Mouse (Mus musculus) lung, adult 2 months (tissue): ENCODE measurements at regions not wholly inside any gene's neighbourhood (a gene's known extent, or its start where the extent isn't known, plus 50 kb on each side); places are given as distances from the start of the nearest gene placed in this dataset.

Source experiments
- CTCF ChIP-seq: fragments of 200-500 bp; IDR thresholded peaks from 2 replicates; pipeline ENCODE4 v1.5.1; 2011; ENCODE audit warnings: mild to moderate bottlenecking, low read length, control low read depth; ENCODE audit not compliant: insufficient read depth
- POLR2A ChIP-seq: fragments of 200-500 bp; IDR thresholded peaks from 2 replicates; pipeline ENCODE4 v1.6.1; 2011; ENCODE audit warnings: low read depth, mild to moderate bottlenecking, control low read depth, low read length, borderline replicate concordance; ENCODE audit errors: extremely low read depth

GRCm38 (mm10) chr1:184534511-184534910 is 197.9 kb downstream of the Hlx start:
- no peak for TF ChIP-seq CTCF
- TF ChIP-seq POLR2A: no peak
